Mouse (Mus musculus) MEL (cell line): ENCODE results near the gene Nectin4. TPM values are rescaled to one million over a fixed set of nuclear protein-coding genes. Genes with fewer than 3 reads are reported as not detected.

Experiments used
- DNase-seq: peaks from one replicate; pipeline ENCODE4 v3.0.0; 2011; ENCODE audit warnings: low read depth, low spot score
- H3K27ac ChIP-seq: 2 replicates; pipeline ENCODE4 v1.5.1; 2012; ENCODE audit warnings: low read depth, mild to moderate bottlenecking, control low read depth, low read length, moderate library complexity; ENCODE audit not compliant: control insufficient read depth
- H3K27me3 ChIP-seq, 2 experiments: fragments of 150-350 bp in 1 of 2; sonication (generic) in 1 of 2; 2 replicates each; pipeline ENCODE4 v1.6.1; 2012; ENCODE audit warnings: low read length in 2 of 2, mild to moderate bottlenecking in 2 of 2, improper control_type of control experiment in 1 of 2, moderate library complexity in 1 of 2; ENCODE audit not compliant: insufficient read depth in 2 of 2, control insufficient read depth in 1 of 2
- H3K36me3 ChIP-seq, 2 experiments: 2 replicates each; pipeline ENCODE4 v1.6.1; 2012 to 2014; ENCODE audit warnings: low read length in 2 of 2, improper control_type of control experiment in 1 of 2, inconsistent platforms in 1 of 2, mild to moderate bottlenecking in 1 of 2; ENCODE audit not compliant: insufficient read depth in 2 of 2, control insufficient read depth in 1 of 2
- H3K4me1 ChIP-seq, 2 experiments: fragments of 150-350 bp in 1 of 2; sonication (generic) in 1 of 2; 2 replicates each; pipeline ENCODE4 v1.6.1; 2012; ENCODE audit warnings: low read length in 2 of 2, improper control_type of control experiment in 1 of 2, mild to moderate bottlenecking in 1 of 2; ENCODE audit not compliant: insufficient read depth in 2 of 2, control insufficient read depth in 1 of 2
- H3K4me3 ChIP-seq, 2 experiments: fragments of 150-350 bp in 1 of 2; sonication (generic) in 1 of 2; 2 replicates each; pipeline ENCODE4 v1.5.1; 2012; ENCODE audit warnings: low read depth in 2 of 2, low read length in 2 of 2, mild to moderate bottlenecking in 2 of 2, moderate library complexity in 2 of 2, control low read depth in 1 of 2, improper control_type of control experiment in 1 of 2; ENCODE audit not compliant: control insufficient read depth in 1 of 2, insufficient read depth in 1 of 2
- H3K79me2 ChIP-seq: 2 replicates; pipeline ENCODE4 v1.6.1; 2012; ENCODE audit warnings: mild to moderate bottlenecking, low read length, moderate library complexity; ENCODE audit not compliant: control insufficient read depth, poor library complexity, insufficient read depth
- H3K9ac ChIP-seq: 2 replicates; pipeline ENCODE4 v1.6.1; 2012; ENCODE audit warnings: low read depth, mild to moderate bottlenecking, control low read depth, low read length, moderate library complexity; ENCODE audit not compliant: control insufficient read depth, poor library complexity, severe bottlenecking
- H3K9me3 ChIP-seq: fragments of 150-350 bp; sonication (generic); replicated peaks from 2 replicates; pipeline ENCODE4 v1.6.1; 2012; ENCODE audit warnings: mild to moderate bottlenecking, low read length, improper control_type of control experiment, moderate library complexity; ENCODE audit not compliant: insufficient read depth
- CHD1 ChIP-seq: IDR thresholded peaks from 2 replicates; pipeline ENCODE4 v1.6.1; 2012; ENCODE audit warnings: low read depth, mild to moderate bottlenecking, inconsistent platforms, low read length, improper control_type of control experiment
- CHD2 ChIP-seq: IDR thresholded peaks from 2 replicates; pipeline ENCODE4 v1.6.1; 2011; ENCODE audit warnings: low read length, improper control_type of control experiment
- CTCF ChIP-seq, 3 experiments: IDR thresholded peaks in 2 of 3; conservative IDR thresholded peaks in 1 of 3; 2 replicates each; pipeline ENCODE4 v1.5.1; 2011 to 2012; ENCODE audit warnings: low read length in 3 of 3, low read depth in 2 of 3, mild to moderate bottlenecking in 2 of 3, improper control_type of control experiment in 1 of 3, inconsistent platforms in 1 of 3, mixed read lengths in 1 of 3, moderate library complexity in 1 of 3; ENCODE audit not compliant: control insufficient read depth in 1 of 3, insufficient read depth in 1 of 3, poor library complexity in 1 of 3, severe bottlenecking in 1 of 3
- E2F4 ChIP-seq: IDR thresholded peaks from 2 replicates; pipeline ENCODE4 v1.6.1; 2011; ENCODE audit warnings: low read depth, low read length, improper control_type of control experiment, borderline replicate concordance
- ETS1 ChIP-seq: IDR thresholded peaks from 2 replicates; pipeline ENCODE4 v1.6.1; 2012; ENCODE audit warnings: low read depth, mild to moderate bottlenecking, inconsistent platforms, low read length, improper control_type of control experiment, moderate library complexity
- GATA1 ChIP-seq: IDR thresholded peaks from 2 replicates; pipeline ENCODE4 v1.6.1; 2011; ENCODE audit warnings: low read depth, low read length, improper control_type of control experiment
- HCFC1 ChIP-seq: IDR thresholded peaks from 2 replicates; pipeline ENCODE4 v1.6.1; 2012; ENCODE audit warnings: low read depth, mild to moderate bottlenecking, inconsistent platforms, low read length, improper control_type of control experiment, moderate library complexity
- KAT2A ChIP-seq: conservative IDR thresholded peaks from 2 replicates; pipeline ENCODE4 v1.6.1; 2012; ENCODE audit warnings: low read depth, low read length, improper control_type of control experiment, inconsistent platforms
- MAFK ChIP-seq: IDR thresholded peaks from 2 replicates; pipeline ENCODE4 v1.6.1; 2011; ENCODE audit warnings: low read depth, mild to moderate bottlenecking, low read length, improper control_type of control experiment, borderline replicate concordance
- NELFE ChIP-seq: IDR thresholded peaks from 2 replicates; pipeline ENCODE4 v1.6.1; 2011; ENCODE audit warnings: low read depth, low read length, improper control_type of control experiment
- NRF1 ChIP-seq: IDR thresholded peaks from 2 replicates; pipeline ENCODE4 v1.6.1; 2014; ENCODE audit warnings: low read depth, mild to moderate bottlenecking, inconsistent platforms, low read length, improper control_type of control experiment, moderate library complexity; ENCODE audit not compliant: poor library complexity, insufficient read depth, severe bottlenecking
- POLR2A ChIP-seq, 2 experiments: IDR thresholded peaks; 2 replicates each; pipeline ENCODE4 v1.6.1; 2011 to 2012; ENCODE audit warnings: low read length in 2 of 2, mild to moderate bottlenecking in 2 of 2, control low read depth in 1 of 2, improper control_type of control experiment in 1 of 2, low read depth in 1 of 2, moderate library complexity in 1 of 2; ENCODE audit not compliant: control insufficient read depth in 1 of 2, insufficient read depth in 1 of 2, poor library complexity in 1 of 2
- POLR2AphosphoS2 ChIP-seq: IDR thresholded peaks from 2 replicates; pipeline ENCODE4 v1.6.1; 2011; ENCODE audit warnings: low read length, improper control_type of control experiment
- SIN3A ChIP-seq: IDR thresholded peaks from 2 replicates; pipeline ENCODE4 v1.6.1; 2012; ENCODE audit warnings: low read length, improper control_type of control experiment, inconsistent platforms
- SMC3 ChIP-seq: IDR thresholded peaks from 2 replicates; pipeline ENCODE4 v1.6.1; 2011; ENCODE audit warnings: low read depth, low read length, improper control_type of control experiment
- TBP ChIP-seq: IDR thresholded peaks from 2 replicates; pipeline ENCODE4 v1.8.0; 2011; ENCODE audit warnings: low read depth, low read length, improper control_type of control experiment
- TCF12 ChIP-seq: IDR thresholded peaks from 2 replicates; pipeline ENCODE4 v1.6.1; 2014; ENCODE audit warnings: low read depth, mild to moderate bottlenecking, inconsistent platforms, low read length, improper control_type of control experiment, moderate library complexity
- UBTF ChIP-seq: IDR thresholded peaks from 2 replicates; pipeline ENCODE4 v1.6.1; 2012; ENCODE audit warnings: low read depth, mild to moderate bottlenecking, inconsistent platforms, low read length, improper control_type of control experiment, moderate library complexity, borderline replicate concordance; ENCODE audit not compliant: insufficient read depth
- ZKSCAN1 ChIP-seq: IDR thresholded peaks from 2 replicates; pipeline ENCODE4 v1.6.1; 2012; ENCODE audit warnings: low read depth, mild to moderate bottlenecking, inconsistent platforms, low read length, improper control_type of control experiment, moderate library complexity
- ZNF384 ChIP-seq: IDR thresholded peaks from 2 replicates; pipeline ENCODE4 v1.6.1; 2012; ENCODE audit warnings: low read depth, mild to moderate bottlenecking, inconsistent platforms, low read length, improper control_type of control experiment
- polyA plus RNA-seq, 2 experiments: library from polyadenylated mRNA; stranded (reverse) in 1 of 2; unstranded in 1 of 2; fragments of >175 nt in 1 of 2; fragments of >200 nt in 1 of 2; gene quantifications; 2 replicates each; pipeline versions ENCODE4 v1.2.1 to v1.2.4; 2012; ENCODE audit warnings: low replicate concordance in 2 of 2, low read depth in 1 of 2; ENCODE audit not compliant: insufficient read length in 2 of 2, insufficient read depth in 1 of 2, missing spikeins in 1 of 2
- total RNA-seq: library from RNA; depleted of rRNA; stranded (reverse); fragments of 300-350 nt; gene quantifications from 2 replicates; pipeline ENCODE4 v1.2.3, GENCODE M21; 2012

Nectin4 gene
- total and polyA plus RNA-seq, 3 experiments: 0.04 to 0.15 TPM; not detected in 1

DNA sequence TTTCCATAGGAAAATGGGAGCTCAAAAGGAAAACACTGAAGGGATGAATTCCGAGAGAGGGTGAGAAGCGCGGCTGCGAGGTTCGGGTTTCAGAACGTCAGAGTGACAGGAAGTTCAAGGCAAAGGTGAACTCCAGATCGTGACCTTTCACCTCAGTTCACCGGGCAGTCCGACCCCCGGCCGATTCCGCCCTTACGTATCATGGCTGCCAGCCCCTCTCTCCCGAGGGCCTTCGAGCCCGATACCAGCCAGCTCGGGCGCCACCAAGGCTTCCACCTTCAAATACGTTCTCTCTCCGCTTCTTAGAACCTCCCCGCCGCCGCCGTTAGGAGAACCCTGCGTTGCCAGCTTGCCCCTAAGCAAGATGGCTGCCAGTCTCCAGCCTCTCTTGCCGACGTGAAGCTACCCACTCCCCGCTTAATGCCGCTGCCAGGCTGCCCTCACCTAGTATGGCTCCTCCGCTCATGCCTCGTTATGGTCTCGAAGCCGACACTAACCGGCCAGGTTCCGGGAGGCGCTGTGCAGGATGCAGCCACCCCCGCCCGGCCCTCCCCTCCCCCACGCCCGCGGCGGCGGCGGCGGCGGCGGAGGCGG lies 41.0 kb upstream of the Nectin4 start, which contains the start of gene Dedd (continued):
- no peak for TF ChIP-seq ZNF384
- TF ChIP-seq KAT2A: peak; percentile 80
- 0 out of 2 replicates have a peak, but pooled peaks have one; percentile 79 for TF ChIP-seq UBTF
- no peak for TF ChIP-seq ETS1
- no peak for TF ChIP-seq E2F4
- TF ChIP-seq TCF12: peak; percentile 42
- TF ChIP-seq CHD2: peak; percentile 78
- TF ChIP-seq ZKSCAN1: no peak
- peak; percentile 17; the same call in 1 of the 2 replicates for TF ChIP-seq GATA1
- peak; percentile 95 for TF ChIP-seq SIN3A
- peak; percentile 17 to 73; a peak in 2 of 4 replicates for TF ChIP-seq POLR2A (IDR thresholded peaks at IDR 0.05; ENCODE audit: control insufficient read depth in 1 of 2, insufficient read depth in 1 of 2, low read depth in 1 of 2, low read length in 2 of 2, poor library complexity in 1 of 2)
- no peak for TF ChIP-seq SMC3
- TF ChIP-seq HCFC1: peak; percentile 93
- peak; percentile 71 for TF ChIP-seq TBP
- peak; percentile 63; the same call in 1 of the 2 replicates for TF ChIP-seq POLR2AphosphoS2
- peak; percentile 71 for TF ChIP-seq NELFE
- no peak for TF ChIP-seq MAFK

DNA sequence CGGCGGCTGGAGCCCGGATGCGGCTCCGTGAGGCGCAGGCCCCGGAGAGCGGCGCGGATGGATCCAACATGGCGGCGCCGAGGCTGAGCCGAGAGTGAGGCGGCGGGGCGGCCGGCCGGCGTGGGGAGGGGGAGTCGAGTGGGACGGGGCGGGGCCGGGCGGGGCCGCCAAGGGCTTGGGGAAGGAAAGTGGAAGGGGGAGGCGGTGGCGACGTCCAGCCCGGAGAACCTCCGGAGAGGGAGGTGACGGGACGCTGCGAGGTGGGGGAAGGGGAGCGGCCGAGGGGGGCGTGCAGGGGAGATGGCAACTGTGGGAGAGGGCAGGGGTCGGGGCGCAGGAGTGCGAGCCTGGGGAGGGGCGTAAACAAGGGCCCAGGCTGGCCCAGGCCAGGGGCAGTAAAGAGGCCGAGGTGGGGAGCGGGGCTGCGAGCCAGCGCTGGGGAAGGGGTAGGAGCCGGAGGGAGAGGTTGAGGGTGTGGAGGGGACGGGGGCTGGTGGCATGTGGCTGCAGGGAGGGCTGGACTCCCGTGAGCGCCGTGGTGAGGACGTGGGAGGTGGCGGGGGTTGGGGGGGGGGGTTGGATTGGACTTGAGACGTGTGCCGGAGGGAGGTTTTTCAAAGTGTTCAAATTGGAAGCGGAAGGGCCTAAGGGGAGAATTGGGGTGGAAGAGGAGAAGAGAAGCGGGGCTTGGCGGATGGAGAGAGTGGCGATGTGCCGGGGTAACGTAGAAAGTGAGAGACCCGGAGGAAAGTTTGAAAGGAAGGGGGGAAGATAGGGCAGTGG lies 40.3 kb upstream of the Nectin4 start:
- Histone ChIP-seq H3K4me3 (peak overlapping the region; percentile 90 to 93), H3K27ac (peak overlapping the region; percentile 71)
- TF ChIP-seq SIN3A: peak; percentile 42
- 0 out of 2 replicates have a peak, but pooled peaks have one; percentile 60 for TF ChIP-seq CHD1
- TF ChIP-seq HCFC1: 0 out of 2 replicates have a peak, but pooled peaks have one; percentile 28
- peak; percentile 31; the same call in 1 of the 2 replicates for TF ChIP-seq TCF12
- no peak for TF ChIP-seq CTCF (IDR thresholded peaks at IDR 0.05 in 2 of 3, conservative IDR thresholded peaks at IDR 0.05 in 1 of 3; ENCODE audit: control insufficient read depth in 1 of 3, insufficient read depth in 1 of 3, low read depth in 2 of 3, low read length in 3 of 3, poor library complexity in 1 of 3, severe bottlenecking in 1 of 3)
- peak in 1 of 2 experiments; percentile 44; a peak in 1 of 4 replicates for TF ChIP-seq POLR2A (IDR thresholded peaks at IDR 0.05; ENCODE audit: control insufficient read depth in 1 of 2, insufficient read depth in 1 of 2, low read depth in 1 of 2, low read length in 2 of 2, poor library complexity in 1 of 2)
- TF ChIP-seq NELFE: peak; percentile 36; the same call in 1 of the 2 replicates
- TF ChIP-seq TBP: 0 out of 2 replicates have a peak, but pooled peaks have one; percentile 31
- TF ChIP-seq POLR2AphosphoS2: no peak
- TF ChIP-seq NRF1: peak; percentile 47; the same call in 1 of the 2 replicates
- TF ChIP-seq, all 39 proteins: peak for 8
- Histone ChIP-seq H3K9ac (peak overlapping the region; percentile 88), H3K79me2 (peaks cover 54% of the 10 kb centered on the region), H3K36me3 (peaks cover 0 to 20% of the 10 kb centered on the region in 2 experiments; a peak in 2 of 4 replicates), H3K27me3 (no peaks in the 10 kb centered on the region), H3K4me1 (peaks cover 4 to 11% of the 10 kb centered on the region in 2 experiments; a peak in 3 of 4 replicates), H3K9me3 (no peaks in the 10 kb centered on the region)
- peak; percentile 71 for DNase-seq
